8 mouse cellular contexts compared by ENCODE assay signal in the genomic region with DNA sequence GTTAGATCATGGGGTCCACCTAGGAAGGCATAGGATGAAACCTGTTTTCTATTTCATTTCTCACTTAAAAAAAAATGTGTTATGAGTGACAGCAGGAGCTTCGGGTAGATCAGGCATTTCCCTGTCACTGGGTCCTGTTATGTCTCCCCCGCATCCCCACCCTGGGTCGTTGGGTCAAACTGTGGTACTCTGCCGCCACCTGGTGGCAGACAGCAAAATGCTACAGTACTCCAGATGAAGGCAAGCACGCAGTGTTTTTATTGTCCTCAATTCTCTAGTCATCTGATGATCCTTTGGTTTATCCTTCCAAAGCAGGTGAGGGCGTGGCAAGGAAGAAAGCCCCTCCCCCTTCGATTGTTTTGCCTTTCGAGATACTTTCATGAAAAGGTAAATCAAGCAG.
A peak's percentile ranks its signal among the peaks of the same experiment; 100 is the strongest.
DNase-seq lines count a peak whose midpoint lies in the region; ATAC-seq lines count a peak whose summit lies in the region.

No protein-coding gene starts in this region.

- H3K4me3 ChIP-seq in heart, embryonic 15.5 days = no peak overlapping the region
- H3K4me3 ChIP-seq in lung, embryonic 15.5 days = no peak overlapping the region

- ATAC-seq in heart, embryonic 15.5 days (replicated peaks; ENCODE audit: insufficient number of reproducible peaks, insufficient read depth, low FRiP score, low read depth) = peak; percentile 44; the same call in 1 of the 2 replicates
- ATAC-seq in lung, embryonic 15.5 days (ENCODE audit: borderline replicate concordance, extremely low read depth, low FRiP score, low TSS enrichment) = 0 out of 2 replicates have a peak, but pooled peaks have one; percentile 45

- H3K9ac ChIP-seq in heart, embryonic 15.5 days = no peak overlapping the region
- no peak overlapping the region for H3K9ac ChIP-seq in lung, embryonic 15.5 days

- no peak overlapping the region for H3K4me2 ChIP-seq in heart, embryonic 15.5 days
- H3K4me2 ChIP-seq in lung, embryonic 15.5 days = no peak overlapping the region

- H3K27ac ChIP-seq in heart, embryonic 15.5 days = no peak overlapping the region
- H3K27ac ChIP-seq in lung, embryonic 15.5 days = no peak overlapping the region

- 1% methylated on average over 8 of the region's 8 CpGs for WGBS in heart, embryonic 15.5 days
- WGBS in lung, embryonic 15.5 days = under 1% methylated on average over 8 of the region's 8 CpGs

- peak; percentile 62 to 63 for DNase-seq in B cell, adult 2 months
- DNase-seq in adrenal gland, adult 2 months = peak; percentile 67
- DNase-seq in embryo, embryonic 11.5 days (ENCODE audit: low read depth, low spot score) = peak; percentile 72
- DNase-seq in kidney, postnatal 25 days = peak; percentile 58 to 72
- peak; percentile 58 for DNase-seq in retina, adult 2 months (ENCODE audit: low read depth, low spot score)
- DNase-seq in urinary bladder, postnatal 14 days (ENCODE audit: low spot score) = peak; percentile 64

- H3K36me3 ChIP-seq in heart, embryonic 15.5 days = no peaks in the 10 kb centered on the region
- H3K36me3 ChIP-seq in lung, embryonic 15.5 days = no peaks in the 10 kb centered on the region

- no peaks in the 10 kb centered on the region for H3K27me3 ChIP-seq in heart, embryonic 15.5 days
- no peaks in the 10 kb centered on the region for H3K27me3 ChIP-seq in lung, embryonic 15.5 days

- peaks cover 52% of the 10 kb centered on the region for H3K4me1 ChIP-seq in heart, embryonic 15.5 days (replicated peaks)
- peaks cover 22% of the 10 kb centered on the region for H3K4me1 ChIP-seq in lung, embryonic 15.5 days

- no peaks in the 10 kb centered on the region for H3K9me3 ChIP-seq in heart, embryonic 15.5 days (replicated peaks)
- H3K9me3 ChIP-seq in lung, embryonic 15.5 days = no peaks in the 10 kb centered on the region
